Mouse (Mus musculus): ENCODE data around the gene B4galt1.

The B4galt1 gene

GRCm38 (mm10) chr4:40774279-40775259, 79.2 kb downstream of the B4galt1 start:
- peak; percentile 62 to 67 for DNase-seq

GRCm38 (mm10) chr4:40759876-40760275, 93.9 kb downstream of the B4galt1 start:
- DNase-seq = no peak

DNA sequence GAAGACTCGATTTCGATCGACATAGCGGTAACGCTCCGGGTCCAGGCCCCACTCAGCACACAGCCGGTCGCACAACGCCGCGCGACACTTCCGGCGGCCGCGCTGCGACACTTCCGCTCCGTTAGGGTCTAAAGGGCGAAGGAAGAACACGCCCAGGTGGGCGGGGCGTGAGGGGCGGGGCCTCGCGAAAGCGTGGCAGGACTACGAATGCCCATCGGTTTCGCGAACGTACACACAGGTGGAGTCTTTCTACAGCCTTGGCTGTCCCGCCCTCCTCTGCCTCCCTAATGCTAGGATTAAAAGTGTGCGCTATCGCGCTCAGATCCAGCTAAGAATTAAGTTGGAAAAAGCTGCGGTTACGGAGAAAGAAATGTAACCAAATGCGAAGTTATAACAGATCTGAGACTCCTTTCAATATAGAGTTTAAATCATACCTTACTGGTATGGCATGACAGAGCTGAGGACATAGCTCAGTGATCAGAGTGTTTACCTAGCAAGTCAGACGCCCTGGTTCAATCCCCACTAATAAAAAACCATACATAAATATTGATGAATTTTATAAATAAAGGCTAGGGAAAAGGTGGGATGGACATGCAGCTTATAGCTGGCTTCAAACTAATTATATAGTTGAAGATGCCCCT, 95.9 kb downstream of the B4galt1 start, which contains the start of gene Smu1:
Smu1 (minus strand) TSS at position 144 of the 641 bp plus-strand sequence.
- peak; percentile 92 to 98 for DNase-seq

- no peak for DNase-seq
These were observed 96.5 kb downstream of the B4galt1 start for GRCm38 (mm10) chr4:40757157-40757779.
